Mouse (Mus musculus): ENCODE measurements around the gene Vmn2r59.
"Not testable (repeated sequence)": the region's sequence is repeated elsewhere in the genome, so short reads cannot be mapped to it uniquely, and the experiment has no call there.

The Vmn2r59 gene

DNA sequence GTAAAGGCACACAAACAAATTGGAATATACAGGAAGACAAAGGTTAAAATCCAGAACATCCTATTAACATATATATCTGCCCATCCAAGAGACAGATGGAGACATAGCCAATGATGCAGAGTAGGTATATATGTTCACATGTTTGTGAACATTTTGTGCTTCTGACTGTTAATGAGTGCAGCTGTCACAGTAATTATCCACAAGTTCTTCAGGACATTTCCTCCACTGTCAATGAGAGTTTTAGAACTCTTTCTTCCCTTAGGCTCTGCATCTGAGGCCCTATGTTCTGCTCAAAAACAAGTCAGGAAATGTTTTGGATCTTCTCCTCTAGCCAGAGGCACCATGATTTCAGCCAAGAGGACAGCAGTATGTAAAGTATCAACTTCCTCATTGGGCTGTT is at the start of gene Vmn2r59:
Gene Vmn2r59, minus strand, starts transcription at position 101 of the 400 bp plus-strand sequence.
- no peak for DNase-seq (ENCODE audit: low read depth, low spot score)

DNA sequence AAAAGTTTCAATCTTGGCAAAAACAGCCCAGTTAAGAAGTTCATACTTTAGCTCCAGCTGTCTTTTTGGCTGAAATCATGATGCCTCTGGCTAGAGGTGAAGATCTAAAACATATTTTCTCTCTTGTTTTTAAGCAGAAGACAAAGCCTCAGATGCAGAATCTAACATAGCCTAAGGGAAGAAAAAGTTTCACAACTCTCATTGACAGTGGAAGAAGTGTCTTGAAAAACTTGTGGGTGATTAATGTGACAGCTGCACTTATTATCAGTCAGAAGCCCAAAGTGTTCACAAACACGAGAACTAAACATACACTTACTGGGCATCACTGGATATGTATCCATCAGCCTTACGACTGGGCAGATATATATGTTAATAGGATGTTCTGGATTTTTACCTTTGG is 48.6 kb upstream of the Vmn2r59 start, which contains the start of gene Vmn2r60:
Gene Vmn2r60, plus strand, starts transcription at position 301 of the 400 bp plus-strand sequence.
- no peak for DNase-seq (ENCODE audit: low read depth, low spot score)

DNA sequence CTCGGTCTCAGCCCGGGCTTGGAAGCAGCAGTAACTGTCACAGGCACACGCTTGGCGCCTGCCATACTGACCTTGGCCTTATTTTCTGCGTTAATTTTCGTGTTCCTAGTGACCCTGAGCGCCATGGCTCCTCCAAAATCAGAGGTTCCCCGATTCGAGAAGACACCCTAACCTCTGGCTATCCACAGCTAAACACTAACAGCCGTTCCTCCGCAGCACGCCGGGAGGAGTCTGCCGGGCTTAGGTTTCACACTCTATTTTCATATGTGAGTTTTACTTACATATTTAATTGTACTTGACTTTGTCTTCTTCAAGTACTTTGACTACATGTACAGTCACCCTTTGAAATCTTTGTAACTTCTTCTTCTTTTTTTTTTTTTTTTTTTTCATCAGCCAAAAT is 48.2 kb upstream of the Vmn2r59 start:
- DNase-seq (ENCODE audit: low read depth, low spot score) = not testable (repeated sequence)

Measured in ES-CJ7 (cell line).